Mouse (Mus musculus): ENCODE data around the gene Mrpl44. TPM values are rescaled to one million over a fixed set of nuclear protein-coding genes. Genes with fewer than 3 reads are reported as not detected.

The Mrpl44 gene
- 22.2 and 24.6 TPM in 2 replicates for polyA plus RNA-seq (2012; rRNA removed)
- 38.1 and 41.2 TPM in 2 replicates for polyA plus RNA-seq (2014; fragmentation: Nextera tagmentation; extraction: Ambion mirVana)

DNA sequence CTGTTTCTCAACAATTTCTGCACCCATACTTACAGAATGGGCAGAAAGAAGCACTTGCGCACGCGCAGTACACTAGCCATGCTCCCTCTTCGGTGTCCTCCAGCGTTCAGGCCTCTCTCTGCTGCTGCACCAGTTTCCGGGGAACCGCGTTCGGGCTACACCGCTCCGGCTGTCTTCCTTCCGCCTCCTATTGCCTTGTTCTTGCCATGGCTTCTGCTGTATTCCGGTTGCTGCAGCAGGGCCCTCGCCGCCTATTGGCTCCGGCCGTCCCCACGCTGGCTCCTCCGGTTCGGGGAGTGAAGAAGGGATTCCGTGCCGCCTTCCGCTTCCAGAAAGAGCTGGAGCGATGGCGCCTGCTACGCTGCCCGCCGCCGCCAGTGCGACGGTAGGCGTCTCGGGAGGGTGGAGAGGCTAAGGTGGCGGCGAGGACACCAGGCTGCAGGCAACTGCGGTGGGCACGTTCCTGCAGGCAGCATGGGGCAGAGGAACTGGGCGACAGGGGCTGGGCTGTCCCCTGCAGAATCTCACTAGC, at the start of gene Mrpl44, which contains the start of gene Wdfy1:
Gene Mrpl44 (plus strand): TSS at position 92 of the 532 bp plus-strand sequence.
Gene Wdfy1 (minus strand): TSS at position 217 of the 532 bp plus-strand sequence.
- peak; percentile 98 for ATAC-seq (ENCODE audit: low FRiP score, low read depth)
- TF ChIP-seq POLR2A (IDR thresholded peaks at IDR 0.05; ENCODE audit: borderline replicate concordance, extremely low read depth, insufficient read depth, insufficient read length): no peak
- no peaks in the 10 kb centered on the region for H3K27me3 ChIP-seq (ENCODE audit: control insufficient read depth, insufficient read depth, low read length)
- H3K27ac ChIP-seq (replicated peaks; ENCODE audit: low read depth, low read length): peak within 1 kb of the TSS; percentile 75
- 0% methylated on average over 38 of the region's 38 CpGs for WGBS
- peak; percentile 98 for DNase-seq (ENCODE audit: low spot score)
- H3K4me2 ChIP-seq (replicated peaks; ENCODE audit: low read depth, low read length, severe bottlenecking): peak within 1 kb of the TSS; percentile 49
- H3K36me3 ChIP-seq (ENCODE audit: control insufficient read depth, insufficient read depth, low read length): peaks cover 30% of the 10 kb centered on the region
- peak within 1 kb of the TSS; percentile 70 for H3K4me3 ChIP-seq (replicated peaks; ENCODE audit: low read length)
- no peaks in the 10 kb centered on the region for H3K9me3 ChIP-seq (ENCODE audit: control insufficient read depth, low read length)
- no peaks in the 10 kb centered on the region for H3K4me1 ChIP-seq (ENCODE audit: control insufficient read depth, insufficient read depth, low read length)
- peak within 1 kb of the TSS; percentile 81 for H3K9ac ChIP-seq (ENCODE audit: low read depth, low read length, severe bottlenecking)

DNA sequence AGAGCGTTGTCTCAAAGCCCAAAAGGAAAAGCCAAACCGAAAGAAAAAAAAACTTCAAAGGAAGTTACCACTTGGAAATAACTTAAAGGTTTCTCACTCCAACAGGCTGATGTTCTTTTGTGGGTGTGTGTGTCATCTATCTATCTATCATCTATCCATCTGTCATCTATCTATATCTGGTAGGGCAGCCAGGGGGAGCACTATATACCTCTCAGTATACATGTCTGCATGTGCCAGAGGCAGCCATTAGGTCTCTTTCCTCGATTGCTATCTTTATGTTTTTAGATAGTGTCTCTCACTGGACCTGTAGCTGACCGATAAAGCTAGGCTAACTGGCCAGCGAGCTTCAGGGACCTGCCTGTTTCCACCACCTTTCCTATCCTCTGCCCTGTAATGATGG, 41.0 kb upstream of the Mrpl44 start:
- no peaks in the 10 kb centered on the region for H3K9me3 ChIP-seq (ENCODE audit: control insufficient read depth, low read length)
- no peaks in the 10 kb centered on the region for H3K4me1 ChIP-seq (ENCODE audit: control insufficient read depth, insufficient read depth, low read length)
- H3K4me2 ChIP-seq (replicated peaks; ENCODE audit: low read depth, low read length, severe bottlenecking): no peak overlapping the region
- WGBS: 90% methylated on average over 5 of the region's 5 CpGs
- no peak overlapping the region for H3K4me3 ChIP-seq (replicated peaks; ENCODE audit: low read length)
- H3K27ac ChIP-seq (replicated peaks; ENCODE audit: low read depth, low read length): no peak overlapping the region
- no peak overlapping the region for H3K9ac ChIP-seq (ENCODE audit: low read depth, low read length, severe bottlenecking)
- peaks cover 5% of the 10 kb centered on the region; the same call in 1 of the 2 replicates for H3K36me3 ChIP-seq (ENCODE audit: control insufficient read depth, insufficient read depth, low read length)
- H3K27me3 ChIP-seq (ENCODE audit: control insufficient read depth, insufficient read depth, low read length): no peaks in the 10 kb centered on the region
- ATAC-seq (ENCODE audit: low FRiP score, low read depth) (no peak), DNase-seq (ENCODE audit: low spot score) (no peak)
- no peak for TF ChIP-seq POLR2A (IDR thresholded peaks at IDR 0.05; ENCODE audit: borderline replicate concordance, extremely low read depth, insufficient read depth, insufficient read length)

DNA sequence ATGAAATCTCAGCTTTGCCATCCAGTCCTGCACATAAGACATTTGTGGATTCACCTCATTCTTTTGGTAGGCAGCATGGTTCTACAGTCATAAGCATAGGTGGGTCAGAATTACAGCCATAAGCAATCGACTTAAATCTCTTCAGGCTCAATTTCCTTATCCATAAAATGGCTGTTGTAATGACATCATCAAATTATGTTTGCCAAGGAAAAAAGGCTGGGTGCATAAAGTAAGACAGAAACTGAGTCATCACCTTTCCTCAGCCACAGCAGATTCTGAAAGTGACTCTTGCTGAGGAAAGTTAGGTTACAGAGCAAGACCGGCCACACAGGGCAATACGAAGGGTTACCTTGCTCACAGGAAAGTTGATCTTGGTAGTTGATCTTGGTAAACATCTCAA, 39.4 kb upstream of the Mrpl44 start:
- 84% methylated on average over 3 of the region's 3 CpGs for WGBS
- peaks cover 5% of the 10 kb centered on the region; the same call in 1 of the 2 replicates for H3K36me3 ChIP-seq (ENCODE audit: control insufficient read depth, insufficient read depth, low read length)
- no peak overlapping the region for H3K4me3 ChIP-seq (replicated peaks; ENCODE audit: low read length)
- no peak overlapping the region for H3K9ac ChIP-seq (ENCODE audit: low read depth, low read length, severe bottlenecking)
- no peaks in the 10 kb centered on the region for H3K27me3 ChIP-seq (ENCODE audit: control insufficient read depth, insufficient read depth, low read length)
- H3K4me1 ChIP-seq (ENCODE audit: control insufficient read depth, insufficient read depth, low read length): no peaks in the 10 kb centered on the region
- DNase-seq (ENCODE audit: low spot score) (no peak), ATAC-seq (ENCODE audit: low FRiP score, low read depth) (no peak)
- H3K27ac ChIP-seq (replicated peaks; ENCODE audit: low read depth, low read length): no peak overlapping the region
- H3K9me3 ChIP-seq (ENCODE audit: control insufficient read depth, low read length): no peaks in the 10 kb centered on the region
- TF ChIP-seq POLR2A (IDR thresholded peaks at IDR 0.05; ENCODE audit: borderline replicate concordance, extremely low read depth, insufficient read depth, insufficient read length): no peak
- H3K4me2 ChIP-seq (replicated peaks; ENCODE audit: low read depth, low read length, severe bottlenecking): no peak overlapping the region

DNA sequence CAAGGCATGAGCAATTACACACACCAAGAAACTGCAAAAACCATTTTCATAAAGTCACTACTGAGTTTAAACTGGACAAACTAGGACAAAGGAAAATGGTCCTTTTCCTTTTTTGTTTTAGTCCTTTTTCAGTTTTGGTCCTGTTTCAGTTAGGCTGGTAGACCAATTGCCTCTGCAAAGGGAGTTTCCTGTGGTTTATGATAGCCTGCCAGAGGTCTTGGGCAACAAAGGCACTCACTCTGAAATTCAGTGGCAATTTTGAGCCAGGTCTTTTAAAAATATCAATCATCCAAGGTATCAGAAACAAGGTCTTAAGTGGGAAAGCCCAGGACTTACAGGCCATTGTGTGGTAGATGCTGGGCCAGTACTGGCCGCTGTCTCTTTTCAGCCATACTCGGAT, 36.1 kb upstream of the Mrpl44 start:
- H3K27me3 ChIP-seq (ENCODE audit: control insufficient read depth, insufficient read depth, low read length): no peaks in the 10 kb centered on the region
- H3K9ac ChIP-seq (ENCODE audit: low read depth, low read length, severe bottlenecking): no peak overlapping the region
- WGBS: 84% methylated on average over 2 of the region's 2 CpGs
- H3K9me3 ChIP-seq (ENCODE audit: control insufficient read depth, low read length): no peaks in the 10 kb centered on the region
- no peak for DNase-seq (ENCODE audit: low spot score)
- peaks cover 5% of the 10 kb centered on the region; the same call in 1 of the 2 replicates for H3K36me3 ChIP-seq (ENCODE audit: control insufficient read depth, insufficient read depth, low read length)
- no peaks in the 10 kb centered on the region for H3K4me1 ChIP-seq (ENCODE audit: control insufficient read depth, insufficient read depth, low read length)
- no peak overlapping the region for H3K27ac ChIP-seq (replicated peaks; ENCODE audit: low read depth, low read length)
- no peak overlapping the region for H3K4me3 ChIP-seq (replicated peaks; ENCODE audit: low read length)
- ATAC-seq (ENCODE audit: low FRiP score, low read depth): no peak
- H3K4me2 ChIP-seq (replicated peaks; ENCODE audit: low read depth, low read length, severe bottlenecking): no peak overlapping the region
- no peak for TF ChIP-seq POLR2A (IDR thresholded peaks at IDR 0.05; ENCODE audit: borderline replicate concordance, extremely low read depth, insufficient read depth, insufficient read length)

DNA sequence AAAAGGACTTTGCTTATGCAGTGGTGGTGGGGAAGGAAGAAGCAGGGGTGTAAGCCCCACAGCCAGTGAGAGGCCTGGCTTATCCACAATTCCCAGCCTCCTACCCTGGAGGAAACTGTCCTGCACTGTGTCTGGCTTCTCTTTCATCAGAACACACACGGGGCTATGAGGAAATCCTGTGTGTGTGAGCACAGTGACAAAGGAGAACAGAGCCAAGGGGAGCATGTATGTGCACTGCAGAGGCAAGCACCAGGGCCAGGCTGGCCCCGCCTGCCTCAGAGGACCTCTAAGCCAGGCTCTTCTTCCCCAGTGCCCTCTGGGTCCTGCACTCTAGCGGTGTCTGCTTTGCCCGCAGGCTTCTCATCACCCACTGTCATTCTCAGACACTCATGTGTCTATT, 34.8 kb upstream of the Mrpl44 start:
- no peak overlapping the region for H3K4me2 ChIP-seq (replicated peaks; ENCODE audit: low read depth, low read length, severe bottlenecking)
- no peak overlapping the region for H3K9ac ChIP-seq (ENCODE audit: low read depth, low read length, severe bottlenecking)
- TF ChIP-seq POLR2A (IDR thresholded peaks at IDR 0.05; ENCODE audit: borderline replicate concordance, extremely low read depth, insufficient read depth, insufficient read length): no peak
- H3K9me3 ChIP-seq (ENCODE audit: control insufficient read depth, low read length): no peaks in the 10 kb centered on the region
- H3K4me1 ChIP-seq (ENCODE audit: control insufficient read depth, insufficient read depth, low read length): no peaks in the 10 kb centered on the region
- DNase-seq (ENCODE audit: low spot score) (no peak), ATAC-seq (ENCODE audit: low FRiP score, low read depth) (no peak)
- 81% methylated on average over 4 of the region's 4 CpGs for WGBS
- no peak overlapping the region for H3K4me3 ChIP-seq (replicated peaks; ENCODE audit: low read length)
- H3K27ac ChIP-seq (replicated peaks; ENCODE audit: low read depth, low read length): no peak overlapping the region
- peaks cover 5% of the 10 kb centered on the region; the same call in 1 of the 2 replicates for H3K36me3 ChIP-seq (ENCODE audit: control insufficient read depth, insufficient read depth, low read length)
- no peaks in the 10 kb centered on the region for H3K27me3 ChIP-seq (ENCODE audit: control insufficient read depth, insufficient read depth, low read length)

Measured in limb, embryonic 14.5 days (tissue).